Mouse (Mus musculus) C2C12 (cell line): ENCODE results near the gene Flnb. TPM values are rescaled to one million over a fixed set of nuclear protein-coding genes. Genes with fewer than 3 reads are reported as not detected.

Experiments used
- H3K27me3 ChIP-seq: one replicate; pipeline ENCODE4 v1.6.1; 2011; ENCODE audit not compliant: control insufficient read depth, insufficient read depth, insufficient read length
- H3K36me3 ChIP-seq: one replicate; pipeline ENCODE4 v1.6.1; 2011; ENCODE audit not compliant: control insufficient read depth, insufficient read depth
- H3K4me3 ChIP-seq: one replicate; pipeline ENCODE4 v1.5.1; 2011; ENCODE audit warnings: mild to moderate bottlenecking, control low read depth; ENCODE audit not compliant: poor library complexity, insufficient read depth, severe bottlenecking
- H3K79me2 ChIP-seq: one replicate; pipeline ENCODE4 v1.6.1; 2011; ENCODE audit not compliant: control insufficient read depth, insufficient read depth
- H3K79me3 ChIP-seq: one replicate; pipeline ENCODE4 v1.6.1; 2011; ENCODE audit warnings: low read depth, control low read depth
- H3ac ChIP-seq: one replicate; pipeline ENCODE3; 2011; ENCODE audit warnings: low read depth; ENCODE audit not compliant: control insufficient read depth, insufficient read length
- CEBPB ChIP-seq: IDR thresholded peaks from one replicate; pipeline ENCODE4 v1.6.1; 2011; ENCODE audit warnings: low read depth, mild to moderate bottlenecking, control low read depth, moderate library complexity
- CTCF ChIP-seq: IDR thresholded peaks from one replicate; pipeline ENCODE4 v1.5.1; 2011; ENCODE audit not compliant: control insufficient read depth, insufficient read depth, insufficient read length
- FOSL1 ChIP-seq: IDR thresholded peaks from one replicate; pipeline ENCODE4 v1.8.0; 2011; ENCODE audit warnings: mild to moderate bottlenecking, low read length; ENCODE audit not compliant: poor library complexity, insufficient read depth, severe bottlenecking
- MAX ChIP-seq: IDR thresholded peaks from one replicate; pipeline ENCODE4 v1.6.1; 2011; ENCODE audit warnings: mild to moderate bottlenecking, control low read depth
- MYOD1 ChIP-seq: IDR thresholded peaks from one replicate; pipeline ENCODE4 v1.6.1; 2011; ENCODE audit warnings: low read depth; ENCODE audit not compliant: control insufficient read depth, insufficient read length
- MYOG ChIP-seq: IDR thresholded peaks from one replicate; pipeline ENCODE4 v1.6.1; 2011; ENCODE audit not compliant: control insufficient read depth, insufficient read length; ENCODE audit errors: extremely low read depth
- USF1 ChIP-seq: IDR thresholded peaks from one replicate; pipeline ENCODE4 v1.6.1; 2011; ENCODE audit warnings: low read depth, mild to moderate bottlenecking, control low read depth, moderate library complexity
- polyA plus RNA-seq: library from polyadenylated mRNA; unstranded; fragments of >200 nt; fragmentation: generic; extraction: Trizol; gene quantifications from one replicate; pipeline ENCODE4 v1.2.1, GENCODE M21; 2012; ENCODE audit warnings: missing spikeins

The Flnb gene
- polyA plus RNA-seq, 1 experiment = 154 TPM

- no peaks in the 10 kb centered on the region for H3K79me3 ChIP-seq
These were observed 126.7 kb downstream of the Flnb start for GRCm38 (mm10) chr14:7944349-7945039.

DNA sequence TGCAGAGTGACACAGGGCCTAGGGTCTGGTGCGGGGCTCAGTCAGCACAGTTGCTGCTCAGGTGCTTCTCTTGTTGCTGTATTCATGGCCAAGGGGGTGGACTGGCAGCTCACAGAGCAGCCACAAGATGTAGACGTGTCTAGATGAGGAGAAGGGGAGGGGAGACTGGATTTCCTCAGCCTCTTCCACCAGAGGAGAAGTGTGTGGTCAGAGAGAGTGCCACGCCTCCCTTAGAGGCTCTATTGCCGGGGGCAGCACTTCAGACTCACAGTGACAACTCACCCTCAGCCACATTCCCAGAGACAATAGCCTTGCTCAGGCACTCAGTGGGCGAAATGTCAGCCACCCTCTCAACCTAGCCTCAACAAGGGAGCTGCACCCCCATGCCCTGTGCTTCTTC is 127.5 kb downstream of the Flnb start:
- Histone ChIP-seq H3K4me3 (no peak overlapping the region), H3K79me2 (no peaks in the 10 kb centered on the region), H3K36me3 (peaks cover 100% of the 10 kb centered on the region), H3K79me3 (no peaks in the 10 kb centered on the region), H3K27me3 (no peaks in the 10 kb centered on the region), H3ac (no peak overlapping the region)
- TF ChIP-seq FOSL1 (no peak), MAX (no peak), MYOD1 (no peak), MYOG (no peak), CEBPB (no peak), CTCF (no peak), USF1 (no peak)

More at GRCm38 (mm10) chr14:7944349-7945039, 126.7 kb downstream of the Flnb start:
- no peaks in the 10 kb centered on the region for H3K79me2 ChIP-seq
- H3K27me3 ChIP-seq = no peaks in the 10 kb centered on the region
- peaks cover 98% of the 10 kb centered on the region for H3K36me3 ChIP-seq
- TF ChIP-seq CTCF (peak; percentile 12), FOSL1 (no peak), MYOD1 (no peak), MAX (no peak)
- no peak overlapping the region for H3ac ChIP-seq
- H3K4me3 ChIP-seq = no peak overlapping the region

- Histone ChIP-seq H3K4me3 (no peak overlapping the region), H3K79me3 (no peaks in the 10 kb centered on the region), H3ac (no peak overlapping the region), H3K27me3 (no peaks in the 10 kb centered on the region), H3K79me2 (no peaks in the 10 kb centered on the region), H3K36me3 (peaks cover 58% of the 10 kb centered on the region)
- TF ChIP-seq MAX (no peak), MYOD1 (no peak), MYOG (no peak), CTCF (no peak), USF1 (no peak), CEBPB (no peak), FOSL1 (no peak)
These were observed 133.5 kb downstream of the Flnb start for GRCm38 (mm10) chr14:7951234-7951633.

DNA sequence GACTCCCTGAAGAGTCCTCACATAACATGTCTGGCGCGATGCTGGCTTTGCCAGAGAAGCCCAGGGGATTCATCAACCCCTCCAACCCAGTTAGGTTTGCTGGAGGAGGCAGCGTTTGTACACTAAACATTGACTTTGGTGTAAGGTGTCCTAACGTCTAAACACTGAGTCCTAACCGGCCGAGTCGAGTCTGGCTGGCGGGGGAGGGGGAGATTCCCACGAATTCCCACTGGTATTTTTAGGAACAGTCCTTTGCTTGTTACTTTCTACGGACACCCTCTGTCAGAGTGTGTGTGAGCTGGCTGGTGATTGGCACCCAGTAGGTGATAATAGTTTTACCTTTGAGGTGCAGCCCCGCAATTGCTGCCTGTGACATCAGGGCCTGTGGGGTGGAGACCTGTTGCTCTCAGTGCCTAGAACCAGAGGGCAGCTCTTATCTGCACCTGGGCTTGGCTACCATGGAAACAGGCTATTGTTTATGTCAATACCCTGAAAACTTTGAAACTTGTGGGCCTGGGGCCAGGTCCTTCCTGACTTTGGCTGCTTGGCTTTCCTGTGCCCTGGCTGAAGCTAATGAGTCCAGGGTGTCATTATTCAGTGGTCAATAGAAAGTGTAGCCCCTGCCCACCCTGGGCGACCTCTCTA is 135.0 kb downstream of the Flnb start:
- no peak overlapping the region for H3K4me3 ChIP-seq
- H3ac ChIP-seq = no peak overlapping the region
- no peak for TF ChIP-seq MYOG
- TF ChIP-seq USF1 = no peak
- TF ChIP-seq CTCF = no peak
- no peak for TF ChIP-seq FOSL1
- peaks cover 43% of the 10 kb centered on the region for H3K36me3 ChIP-seq
- no peaks in the 10 kb centered on the region for H3K27me3 ChIP-seq
- no peaks in the 10 kb centered on the region for H3K79me2 ChIP-seq
- no peaks in the 10 kb centered on the region for H3K79me3 ChIP-seq

GRCm38 (mm10) chr14:7954071-7954471 is 136.3 kb downstream of the Flnb start:
- no peaks in the 10 kb centered on the region for H3K79me3 ChIP-seq
- H3K27me3 ChIP-seq = no peaks in the 10 kb centered on the region
- no peak overlapping the region for H3K4me3 ChIP-seq
- H3K36me3 ChIP-seq = peaks cover 30% of the 10 kb centered on the region
- no peaks in the 10 kb centered on the region for H3K79me2 ChIP-seq
- no peak for TF ChIP-seq MYOG
- TF ChIP-seq FOSL1 = no peak
- TF ChIP-seq CEBPB = no peak
- no peak for TF ChIP-seq MYOD1
- no peak for TF ChIP-seq CTCF
- no peak for TF ChIP-seq MAX
- no peak for TF ChIP-seq USF1
- H3ac ChIP-seq = no peak overlapping the region

GRCm38 (mm10) chr14:7956427-7956826 is 138.7 kb downstream of the Flnb start:
- Histone ChIP-seq H3K36me3 (peaks cover 6% of the 10 kb centered on the region), H3K4me3 (no peak overlapping the region), H3K79me2 (no peaks in the 10 kb centered on the region), H3K79me3 (no peaks in the 10 kb centered on the region), H3K27me3 (no peaks in the 10 kb centered on the region), H3ac (no peak overlapping the region)
- TF ChIP-seq MYOD1 (no peak), CTCF (no peak), MAX (no peak), MYOG (no peak), CEBPB (no peak), USF1 (no peak), FOSL1 (no peak)
